15 mouse cellular contexts compared by ENCODE assay signal in the genomic region with DNA sequence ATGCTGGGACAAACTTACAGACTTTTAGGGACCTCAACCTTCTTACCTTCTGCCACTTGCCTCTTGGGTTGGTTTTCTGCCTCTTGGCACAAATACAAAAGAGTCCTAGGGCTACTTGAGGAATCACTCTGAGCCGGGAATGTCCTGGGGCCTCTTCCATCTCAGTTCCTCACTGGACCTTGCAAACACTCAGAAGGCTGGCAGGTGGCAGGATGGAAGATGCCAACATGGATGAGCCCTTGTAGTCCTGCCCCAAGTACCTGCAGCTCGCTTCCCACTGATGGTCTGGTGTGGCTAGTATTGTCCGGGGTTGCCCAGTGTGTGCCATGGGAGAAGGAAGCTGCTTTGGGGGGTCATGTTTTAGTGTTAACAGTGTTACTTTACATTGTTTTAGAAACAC.
"Had no signal": no experiment of that assay in that cellular context is flagged by ENCODE, and none has a peak within 500 bp of the region (broad histone marks: within the 10 kb centered on the region; RNA-seq: fewer than 3 reads in every experiment).

No protein-coding gene starts in this region.

- H3K36me3 ChIP-seq: midbrain, embryonic 10.5 days; midbrain, embryonic 12.5 days; neural tube, embryonic 13.5 days; neural tube, embryonic 15.5 days; stomach, embryonic 15.5 days had no signal

- H3K4me1 ChIP-seq: midbrain, embryonic 10.5 days; midbrain, embryonic 12.5 days; neural tube, embryonic 13.5 days; neural tube, embryonic 15.5 days; stomach, embryonic 15.5 days had no signal

- H3K27ac ChIP-seq: midbrain, embryonic 10.5 days; midbrain, embryonic 12.5 days; neural tube, embryonic 13.5 days; neural tube, embryonic 15.5 days; stomach, embryonic 15.5 days; stomach, postnatal 0 days had no signal

- H3K4me3 ChIP-seq: midbrain, embryonic 10.5 days; midbrain, embryonic 12.5 days; myocyte; neural tube, embryonic 13.5 days; neural tube, embryonic 15.5 days; stomach, embryonic 15.5 days had no signal

- H3K27me3 ChIP-seq: midbrain, embryonic 12.5 days; neural tube, embryonic 15.5 days; stomach, embryonic 15.5 days had no signal

- DNase-seq: midbrain, embryonic 14.5 days; retina, postnatal 1 day; right cerebral cortex, adult 18-20 months; right cerebral cortex, postnatal 25 days; right cerebral cortex, postnatal 4 days; thymus, adult 2 months; thymus, postnatal 25 days; thymus, postnatal 4 days had no signal
